Mouse (Mus musculus) left cerebral cortex, adult 2 months (tissue): ENCODE measurements around the gene Hist1h2br. TPM values are rescaled to one million over a fixed set of nuclear protein-coding genes. Genes with fewer than 3 reads are reported as not detected.
"Not testable (repeated sequence)": the region's sequence is repeated elsewhere in the genome, so short reads cannot be mapped to it uniquely, and the experiment has no call there.

Source experiments
- DNase-seq, 2 experiments: peaks; one replicate each; pipeline ENCODE4 v3.0.0; 2021 to 2022; ENCODE audit warnings: low spot score in 2 of 2, mixed read lengths in 1 of 2; ENCODE audit errors: extremely low spot score in 1 of 2
- H3K27ac ChIP-seq: fragments of 200-600 bp; 2 replicates; pipeline ENCODE4 v1.8.1; 2022
- H3K4me3 ChIP-seq: fragments of 200-600 bp; 2 replicates; pipeline ENCODE4 v1.8.1; 2022
- CTCF ChIP-seq: fragments of 200-600 bp; IDR thresholded peaks from 2 replicates; pipeline ENCODE4 v1.8.1; 2022; ENCODE audit warnings: antibody characterized with exemption, mild to moderate bottlenecking, moderate library complexity
- intact Hi-C: fragments of 180-260 bp; cut with DNase I; formaldehyde crosslinking; loops from one replicate; pipeline ENCODE4 v1.15.1; 2025
- total RNA-seq, 2 experiments: library from RNA; stranded (reverse); gene quantifications; 2 replicates each; pipeline ENCODE4 v1.2.3; 2021

Hist1h2br gene
- total RNA-seq, 2 experiments from 2014 or later, result 27.0 to 39.1 TPM

DNA sequence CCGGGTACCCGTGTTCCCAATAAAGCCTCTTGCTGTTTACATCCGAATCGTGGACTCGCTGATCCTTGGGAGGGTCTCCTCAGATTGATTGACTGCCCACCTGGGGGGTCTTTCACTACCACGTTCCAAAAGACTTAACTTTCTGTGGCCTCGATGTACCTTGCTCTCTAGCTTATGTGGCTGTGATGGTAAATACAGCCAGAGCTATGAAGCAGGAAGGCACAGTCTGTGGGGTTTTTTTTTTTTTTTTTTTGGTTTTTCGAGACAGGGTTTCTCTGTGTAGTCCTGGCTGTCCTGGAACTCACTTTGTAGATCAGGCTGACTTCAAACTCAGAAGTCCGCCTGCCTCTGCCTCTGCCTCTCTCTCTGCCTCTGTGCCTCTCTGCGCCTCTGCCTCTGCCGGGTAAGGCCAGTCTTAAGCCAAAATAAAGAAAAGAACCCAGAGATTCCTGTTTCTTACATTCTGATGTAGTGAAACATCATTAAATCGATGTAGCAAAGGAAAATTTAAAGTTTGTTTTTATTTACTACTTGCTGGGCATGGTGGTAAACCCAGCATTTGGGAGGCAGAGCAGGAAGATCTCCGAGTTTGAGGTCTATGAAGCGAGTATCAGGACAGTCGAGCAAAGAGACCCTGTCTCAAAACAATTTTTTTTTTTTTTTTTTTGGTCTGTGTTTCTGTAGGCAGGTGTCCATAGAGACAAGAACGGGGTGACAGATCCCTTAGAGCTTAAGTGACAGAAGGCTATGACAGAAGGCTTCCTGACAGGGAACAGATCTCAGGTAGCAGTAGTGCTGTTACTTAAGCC lies 13.3 kb upstream of the Hist1h2br start:
- not testable (repeated sequence) for H3K4me3 ChIP-seq, DNase-seq, H3K27ac ChIP-seq
- intact Hi-C loops, result loop anchor here (10.0 kb wide), 3 partner anchors 215 to 1865 kb away; partner anchors contain the start of genes Hist1h2ac, Hist1h2af, Hist1h2ah and Hist1h2bc

GRCm38 (mm10) chr13:21828511-21828910 lies 5.0 kb upstream of the Hist1h2br start:
- Histone ChIP-seq H3K27ac (no peak overlapping the region), H3K4me3 (no peak overlapping the region)
- intact Hi-C loops, result loop anchor here (10.0 kb wide), 3 partner anchors 206 to 1856 kb away; partner anchors contain the start of genes Hist1h2ac, Hist1h2af, Hist1h2ah and Hist1h2bc
- no peak for DNase-seq
- no peak for TF ChIP-seq CTCF

DNA sequence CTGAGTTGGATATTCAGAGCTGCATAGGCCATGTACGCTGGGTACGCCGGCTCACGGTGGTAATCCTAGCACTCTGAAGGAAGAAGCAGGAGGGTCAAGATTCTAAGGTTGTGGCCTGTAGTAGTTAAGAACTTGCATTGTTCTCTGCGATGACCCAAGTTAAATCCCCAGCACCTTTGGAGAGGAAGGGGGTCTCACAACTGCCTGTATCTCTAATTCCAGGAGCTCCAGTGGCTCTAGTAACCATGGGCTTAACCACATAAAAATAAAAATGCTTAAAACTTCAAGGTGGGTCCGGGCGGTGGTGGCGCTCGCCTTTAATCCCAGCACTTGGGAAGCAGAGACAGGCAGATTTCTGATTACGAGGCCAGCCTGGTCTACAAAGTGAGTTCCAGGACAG lies 3.2 kb upstream of the Hist1h2br start:
- intact Hi-C loops, result no loop called here
- H3K4me3 ChIP-seq, result no peak overlapping the region
- no peak for TF ChIP-seq CTCF
- DNase-seq, result no peak
- no peak overlapping the region for H3K27ac ChIP-seq

DNA sequence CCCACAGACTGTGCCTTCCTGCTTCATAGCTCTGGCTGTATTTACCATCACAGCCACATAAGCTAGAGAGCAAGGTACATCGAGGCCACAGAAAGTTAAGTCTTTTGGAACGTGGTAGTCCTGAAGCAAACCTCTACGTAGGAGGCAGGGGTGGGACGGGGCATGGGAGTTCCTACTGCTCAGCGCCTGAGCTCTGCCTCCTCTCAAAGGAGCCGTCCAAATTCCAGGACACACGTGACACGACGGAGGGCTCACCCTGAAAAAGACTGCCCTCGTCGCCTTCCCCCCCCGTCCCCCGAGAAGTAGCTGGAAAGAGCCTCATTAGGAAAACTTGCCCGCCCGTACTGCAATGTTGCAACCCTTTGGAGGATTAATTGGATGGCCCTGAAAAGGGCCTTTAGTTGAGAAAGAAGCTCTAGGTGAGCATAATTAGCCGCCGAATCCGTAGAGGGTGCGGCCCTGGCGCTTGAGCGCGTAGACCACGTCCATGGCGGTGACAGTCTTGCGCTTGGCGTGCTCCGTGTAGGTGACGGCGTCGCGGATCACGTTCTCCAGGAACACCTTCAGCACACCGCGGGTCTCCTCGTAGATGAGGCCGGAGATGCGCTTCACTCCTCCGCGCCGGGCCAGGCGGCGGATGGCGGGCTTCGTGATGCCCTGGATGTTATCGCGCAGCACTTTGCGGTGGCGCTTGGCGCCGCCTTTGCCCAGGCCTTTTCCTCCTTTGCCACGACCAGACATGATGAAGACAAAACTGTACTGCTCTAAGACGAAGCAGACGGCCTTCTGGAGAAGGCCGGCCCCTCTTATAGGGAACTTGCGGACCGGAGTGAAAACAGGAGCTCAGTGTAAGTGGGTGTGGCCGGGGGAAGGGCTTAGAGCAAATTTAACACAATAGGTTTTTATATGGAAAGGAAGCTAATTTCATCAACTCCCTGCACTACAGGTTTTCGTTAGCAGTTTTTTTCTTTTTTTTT lies 1.8 kb upstream of the Hist1h2br start, which contains the start of gene Hist1h4n:
Hist1h4n (minus strand) TSS at position 779 of the 977 bp plus-strand sequence.
- H3K4me3 ChIP-seq, H3K27ac ChIP-seq, intact Hi-C loops: not testable (repeated sequence)
- peak; percentile 22 to 26 for DNase-seq

GRCm38 (mm10) chr13:21840508-21840907 lies 7.0 kb downstream of the Hist1h2br start:
- intact Hi-C loops, result loop anchor here (10.0 kb wide), 1 partner anchor 46 kb away; no protein-coding TSS in a partner anchor
- not testable (repeated sequence) for DNase-seq, H3K27ac ChIP-seq, H3K4me3 ChIP-seq

- not testable (repeated sequence) for H3K27ac ChIP-seq, DNase-seq, H3K4me3 ChIP-seq
- intact Hi-C loops, result loop anchor here (10.0 kb wide), 1 partner anchor 52 kb away; no protein-coding TSS in a partner anchor
Observed at GRCm38 (mm10) chr13:21846356-21846755, 12.8 kb downstream of the Hist1h2br start.

DNA sequence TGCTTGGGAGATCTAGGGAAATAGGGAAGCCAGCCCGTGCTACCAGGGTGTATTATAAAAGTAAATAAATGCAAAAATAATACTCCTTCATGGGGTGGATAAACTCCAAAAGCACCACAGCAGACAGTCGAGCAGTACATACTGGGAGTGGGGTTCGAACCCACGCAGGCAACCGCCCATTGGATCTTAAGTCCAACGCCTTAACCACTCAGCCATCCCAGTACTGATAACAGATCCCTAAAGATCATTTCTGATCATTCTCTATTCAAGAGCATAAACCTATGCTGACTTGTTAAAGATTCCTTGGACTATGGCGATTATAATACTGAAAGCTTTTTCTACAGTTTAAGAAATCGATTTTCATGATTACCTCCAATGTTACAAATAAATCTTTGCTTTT lies 14.3 kb downstream of the Hist1h2br start:
- no peak for DNase-seq
- Histone ChIP-seq H3K4me3 (no peak overlapping the region), H3K27ac (no peak overlapping the region)
- intact Hi-C loops, result loop anchor here (10.0 kb wide), 1 partner anchor 53 kb away; no protein-coding TSS in a partner anchor
- no peak for TF ChIP-seq CTCF

GRCm38 (mm10) chr13:21850696-21851095 lies 17.2 kb downstream of the Hist1h2br start:
- DNase-seq, H3K4me3 ChIP-seq, H3K27ac ChIP-seq: not testable (repeated sequence)
- intact Hi-C loops, result loop anchor here (10.0 kb wide), 2 partner anchors 174 to 1554 kb away; no protein-coding TSS in a partner anchor

GRCm38 (mm10) chr13:21852215-21852945 lies 18.8 kb downstream of the Hist1h2br start:
- Histone ChIP-seq H3K27ac (no peak overlapping the region), H3K4me3 (no peak overlapping the region)
- no peak for TF ChIP-seq CTCF
- no peak for DNase-seq
- intact Hi-C loops, result loop anchor here (10.0 kb wide), 2 partner anchors 172 to 1552 kb away; no protein-coding TSS in a partner anchor

- no peak overlapping the region for H3K27ac ChIP-seq
- peak overlapping the region; percentile 68 for H3K4me3 ChIP-seq
- peak; percentile 87 to 89 for DNase-seq
- intact Hi-C loops, result loop anchor here (10.0 kb wide), 2 partner anchors 170 to 1550 kb away; no protein-coding TSS in a partner anchor
- no peak for TF ChIP-seq CTCF
Observed at GRCm38 (mm10) chr13:21855146-21855545, 21.6 kb downstream of the Hist1h2br start.

- H3K4me3 ChIP-seq, result peak overlapping the region; percentile 68
- peak; percentile 53 to 76 for DNase-seq
- intact Hi-C loops, result loop anchor here (10.0 kb wide), 2 partner anchors 169 to 1549 kb away; no protein-coding TSS in a partner anchor
- TF ChIP-seq CTCF, result no peak
- H3K27ac ChIP-seq, result peak overlapping the region; percentile 53; the same call in 1 of the 2 replicates
Observed at GRCm38 (mm10) chr13:21855698-21856162, 22.2 kb downstream of the Hist1h2br start.
